Mouse (Mus musculus): ENCODE data around the gene 2310039H08Rik.

The 2310039H08Rik gene

GRCm38 (mm10) chr17:46809131-46809830 lies 36.8 kb downstream of the 2310039H08Rik start:
- no peak for DNase-seq (ENCODE audit: low read depth, low spot score)

GRCm38 (mm10) chr17:46810672-46811071 lies 38.2 kb downstream of the 2310039H08Rik start:
- DNase-seq (ENCODE audit: low read depth, low spot score): no peak

- DNase-seq (ENCODE audit: low read depth, low spot score): peak; percentile 96
Measured at GRCm38 (mm10) chr17:46812442-46812841, 40.0 kb downstream of the 2310039H08Rik start.

GRCm38 (mm10) chr17:46813637-46814036 lies 41.2 kb downstream of the 2310039H08Rik start:
- DNase-seq (ENCODE audit: low read depth, low spot score): peak; percentile 65

- DNase-seq (ENCODE audit: low read depth, low spot score): no peak
Measured at GRCm38 (mm10) chr17:46814497-46814896, 42.1 kb downstream of the 2310039H08Rik start.

- DNase-seq (ENCODE audit: low read depth, low spot score): peak; percentile 56
Measured at GRCm38 (mm10) chr17:46816306-46816705, 43.9 kb downstream of the 2310039H08Rik start.

GRCm38 (mm10) chr17:46817734-46818158 lies 45.3 kb downstream of the 2310039H08Rik start:
- DNase-seq (ENCODE audit: low read depth, low spot score): peak; percentile 82

- DNase-seq (ENCODE audit: low read depth, low spot score): no peak
Measured at GRCm38 (mm10) chr17:46820628-46821027, 48.2 kb downstream of the 2310039H08Rik start.
